Mouse (Mus musculus) liver, adult 2 months (tissue): ENCODE data around the gene Syne2.

Experiments
- CTCF ChIP-seq: fragments of 200-500 bp; IDR thresholded peaks from 2 replicates; pipeline ENCODE4 v1.5.1; 2011; ENCODE audit warnings: low read depth, low read length, control low read depth
- POLR2A ChIP-seq: fragments of 200-500 bp; IDR thresholded peaks from 2 replicates; pipeline ENCODE4 v1.6.1; 2011; ENCODE audit warnings: low read length, control low read depth; ENCODE audit not compliant: insufficient read depth; ENCODE audit errors: extremely low read depth

DNA sequence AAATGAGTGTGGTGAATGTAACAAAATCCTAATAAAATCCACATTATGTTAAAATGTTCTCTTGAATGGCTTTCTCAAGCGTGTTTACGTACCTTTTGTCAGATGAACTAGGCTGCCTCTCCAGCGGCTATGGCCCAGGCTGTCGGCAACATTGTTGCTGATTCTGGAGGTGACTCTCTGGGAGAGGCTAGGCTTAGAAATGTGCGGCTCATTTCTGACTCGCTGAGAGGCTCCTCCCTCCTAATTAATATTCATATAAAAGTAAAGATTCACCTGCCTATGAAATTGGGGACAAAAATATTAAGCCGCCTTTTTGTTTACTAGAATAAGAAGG, 77.0 kb downstream of the Syne2 start:
- TF ChIP-seq CTCF (no peak), POLR2A (no peak)
